Mouse (Mus musculus): ENCODE measurements around the gene Ahcyl2.

- TF ChIP-seq POLR2A (IDR thresholded peaks at IDR 0.05; ENCODE audit: borderline replicate concordance, extremely low read depth, insufficient read depth, insufficient read length, poor library complexity, severe bottlenecking): no peak
- TF ChIP-seq CTCF (IDR thresholded peaks at IDR 0.05; ENCODE audit: borderline replicate concordance, extremely low read depth, insufficient read depth, insufficient read length): no peak
Observed at GRCm38 (mm10) chr6:29859344-29859743, 91.5 kb downstream of the Ahcyl2 start.
